Mouse (Mus musculus) lung, adult 2 months (tissue): Measurements from ENCODE around the gene Gm40193.

Experiments used
- CTCF ChIP-seq: fragments of 200-500 bp; IDR thresholded peaks from 2 replicates; pipeline ENCODE4 v1.5.1; 2011; ENCODE audit warnings: mild to moderate bottlenecking, low read length, control low read depth; ENCODE audit not compliant: insufficient read depth
- POLR2A ChIP-seq: fragments of 200-500 bp; IDR thresholded peaks from 2 replicates; pipeline ENCODE4 v1.6.1; 2011; ENCODE audit warnings: low read depth, mild to moderate bottlenecking, control low read depth, low read length, borderline replicate concordance; ENCODE audit errors: extremely low read depth

GRCm38 (mm10) chr11:70489138-70489537, 43.6 kb downstream of the Gm40193 start:
- TF ChIP-seq CTCF (no peak), POLR2A (no peak)
